Mouse (Mus musculus): ENCODE results near the gene Smarcc1.

Smarcc1 gene

DNA sequence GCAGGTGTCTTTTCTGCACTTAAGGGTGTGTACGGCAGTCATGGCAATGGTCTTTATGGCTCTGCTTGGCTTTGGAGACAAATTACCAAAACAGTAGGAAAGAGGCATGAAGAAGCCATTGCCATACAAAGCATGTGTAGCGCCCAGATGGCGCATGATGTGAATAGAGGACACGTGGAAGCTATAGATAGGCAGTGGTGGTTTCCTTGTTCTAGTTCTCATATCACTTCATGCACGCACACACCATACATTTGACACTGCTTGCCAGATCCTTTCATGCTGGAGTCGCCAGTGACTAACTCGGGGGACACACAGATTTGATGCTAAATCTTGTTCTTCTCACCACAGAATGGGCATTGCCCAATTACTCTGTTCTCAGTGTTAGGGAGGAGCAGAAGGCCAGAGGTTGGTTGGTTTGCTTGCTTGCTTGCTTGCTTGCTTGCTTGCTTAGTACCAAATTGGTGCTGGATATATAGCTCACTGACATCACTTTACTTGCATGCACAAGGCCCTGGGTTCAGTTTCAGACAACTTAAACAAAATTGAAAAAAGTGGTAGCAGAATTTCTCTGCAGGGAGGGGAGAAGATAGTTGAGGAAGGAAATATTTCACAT, 125.8 kb downstream of the Smarcc1 start, which contains the start of gene Cspg5:
Gene Cspg5 (plus strand): TSS at position 563 of the 613 bp plus-strand sequence.
- DNase-seq = no peak

DNA sequence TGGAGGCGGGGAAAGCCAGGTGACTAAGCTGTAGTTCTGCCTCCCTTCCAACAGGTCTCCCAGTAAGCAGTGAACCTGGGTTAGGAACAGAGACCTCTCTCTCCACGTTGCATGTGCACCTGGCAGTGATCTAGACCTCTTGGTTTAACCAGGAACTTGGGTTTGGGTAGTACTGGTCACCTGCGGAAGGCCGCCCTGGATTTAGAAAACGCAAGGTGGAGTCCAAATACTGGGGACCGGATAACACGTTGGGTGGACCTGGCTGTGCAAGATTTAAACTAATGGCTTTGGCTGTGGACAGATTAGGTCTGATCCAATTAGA, 127.0 kb downstream of the Smarcc1 start:
- DNase-seq = no peak

DNA sequence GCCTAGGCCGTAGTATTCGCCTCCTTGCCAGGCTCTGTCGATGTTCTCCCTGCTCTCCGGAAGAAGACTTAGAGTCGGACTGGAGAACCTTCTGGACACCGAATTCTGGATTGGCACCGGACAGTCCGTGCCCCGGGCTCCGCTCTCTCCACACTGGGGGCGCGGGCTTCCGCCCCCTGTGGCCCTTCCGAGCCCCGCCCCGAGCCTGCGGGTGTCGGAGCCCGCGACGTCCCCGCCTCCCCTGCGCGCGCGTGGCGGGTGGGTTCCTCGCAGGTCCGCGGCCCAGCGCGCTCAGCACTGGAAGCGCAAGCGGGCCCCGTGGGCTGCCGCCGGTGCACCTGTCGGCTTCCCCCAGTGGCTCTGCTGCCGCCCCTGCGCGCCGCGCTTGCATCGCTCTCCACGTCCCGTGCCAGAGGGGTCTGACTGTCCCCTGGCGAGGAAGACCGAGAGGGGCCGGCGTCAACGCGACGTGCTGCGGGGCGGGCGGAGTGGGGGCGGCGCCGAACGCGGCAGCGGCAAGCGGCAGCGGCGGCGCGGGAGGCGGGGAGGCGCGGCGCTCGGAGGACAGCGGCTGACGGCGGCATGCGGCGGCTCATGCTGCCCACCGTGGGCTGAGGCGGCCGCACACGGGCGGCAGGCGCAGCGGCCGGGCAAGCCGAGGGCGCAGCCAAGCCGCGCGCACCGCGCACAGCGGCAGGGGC, 127.5 kb downstream of the Smarcc1 start:
- peak; percentile 62 for DNase-seq

DNA sequence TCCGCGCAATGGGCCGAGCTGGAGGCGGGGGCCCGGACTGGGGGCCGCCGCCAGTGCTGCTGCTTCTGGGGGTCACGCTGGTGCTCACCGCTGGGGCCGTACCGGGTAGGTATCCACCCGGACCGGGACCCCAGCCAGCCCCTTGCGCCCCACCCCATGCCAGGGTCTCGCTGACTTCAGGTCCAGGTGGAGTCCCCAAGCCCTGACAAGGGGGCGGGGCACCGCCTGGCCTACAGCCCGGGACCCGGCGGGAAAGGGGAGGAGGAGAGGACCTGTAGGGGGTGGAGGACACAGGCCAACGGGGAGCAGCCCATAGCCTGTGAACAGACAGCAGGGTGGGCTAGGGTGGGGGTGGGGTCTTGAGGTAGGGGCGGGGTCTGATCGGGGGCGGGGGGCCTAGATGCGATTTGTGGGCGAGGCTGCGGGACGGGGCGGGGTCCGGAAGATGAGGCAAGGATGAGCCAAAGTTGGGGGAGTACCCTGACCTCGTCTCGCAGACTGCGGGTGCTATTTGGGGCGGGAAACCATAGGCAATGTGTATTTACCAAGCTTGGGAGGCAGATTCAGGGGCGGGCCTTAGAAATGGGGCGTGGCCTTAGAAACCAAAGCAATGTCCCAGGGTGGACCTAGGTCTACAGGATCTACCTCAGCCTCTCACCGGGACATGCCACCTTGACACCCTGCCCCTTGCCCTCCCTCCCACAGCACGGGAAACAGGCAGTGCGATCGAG, 128.2 kb downstream of the Smarcc1 start:
- peak; percentile 72 for DNase-seq

GRCm38 (mm10) chr9:110246321-110246640, 128.8 kb downstream of the Smarcc1 start:
- peak; percentile 21 for DNase-seq

DNA sequence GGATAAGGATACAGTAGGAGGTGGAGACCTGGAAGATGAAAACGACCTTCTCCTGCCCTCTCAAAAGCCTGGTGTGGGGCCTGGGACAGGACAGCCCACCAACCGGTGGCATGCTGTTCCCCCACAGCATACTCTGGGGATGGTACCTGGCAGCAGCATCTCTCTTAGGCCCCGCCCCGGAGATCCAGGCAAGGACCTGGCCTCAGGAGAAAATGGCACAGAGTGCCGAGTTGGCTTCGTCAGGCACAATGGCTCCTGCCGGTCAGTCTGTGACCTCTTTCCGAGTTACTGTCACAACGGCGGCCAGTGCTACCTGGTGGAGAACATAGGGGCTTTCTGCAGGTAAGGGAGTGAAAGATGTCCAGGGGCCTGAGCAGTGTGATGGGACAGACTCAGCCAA, 129.5 kb downstream of the Smarcc1 start:
- no peak for DNase-seq

GRCm38 (mm10) chr9:110248861-110249260, 131.4 kb downstream of the Smarcc1 start:
- no peak for DNase-seq

- DNase-seq = no peak
These were observed 132.5 kb downstream of the Smarcc1 start for GRCm38 (mm10) chr9:110249823-110250543.

GRCm38 (mm10) chr9:110250776-110251175, 133.3 kb downstream of the Smarcc1 start:
- DNase-seq = no peak

GRCm38 (mm10) chr9:110255407-110256019, 138.0 kb downstream of the Smarcc1 start:
- DNase-seq = no peak

DNA sequence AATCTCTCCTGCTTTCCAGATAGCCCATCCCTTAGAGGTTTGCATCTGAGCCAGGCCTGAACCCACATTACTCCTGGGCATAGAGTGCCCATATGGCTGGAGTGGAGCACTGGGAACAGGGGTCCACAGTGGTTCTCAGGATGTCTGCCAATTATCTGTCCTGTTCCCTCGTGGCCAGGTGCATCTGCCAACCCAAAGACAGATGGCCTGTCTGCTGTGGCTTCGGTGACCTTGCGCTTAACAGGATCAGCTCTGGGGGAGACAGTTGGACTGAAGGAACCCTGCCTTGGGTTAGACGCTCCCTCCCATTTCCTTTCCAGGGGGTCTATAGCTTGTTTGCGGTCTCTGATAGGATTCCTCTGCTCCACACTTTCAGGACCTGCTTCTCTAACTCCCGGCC, 141.1 kb downstream of the Smarcc1 start:
- no peak for DNase-seq

DNA sequence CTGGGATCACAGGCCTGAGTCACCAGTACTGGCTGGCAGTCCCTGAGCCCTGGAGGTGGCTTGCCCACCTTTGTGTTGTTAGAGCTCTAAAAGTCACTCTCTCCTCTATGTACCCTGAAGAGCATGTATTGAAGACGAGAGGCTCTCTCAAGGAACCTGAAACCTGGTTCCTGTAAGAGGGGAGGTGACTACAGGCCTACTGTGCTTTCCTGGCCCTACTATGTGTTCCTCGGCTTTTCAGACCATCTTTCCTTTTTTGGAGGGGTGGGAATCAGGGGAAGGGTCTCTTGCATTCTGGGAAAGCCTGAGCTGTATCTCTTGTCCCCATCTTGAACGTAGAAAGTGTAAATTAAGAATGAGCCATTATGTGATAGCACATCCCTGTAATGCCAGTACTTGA, 141.6 kb downstream of the Smarcc1 start:
- DNase-seq = no peak

DNA sequence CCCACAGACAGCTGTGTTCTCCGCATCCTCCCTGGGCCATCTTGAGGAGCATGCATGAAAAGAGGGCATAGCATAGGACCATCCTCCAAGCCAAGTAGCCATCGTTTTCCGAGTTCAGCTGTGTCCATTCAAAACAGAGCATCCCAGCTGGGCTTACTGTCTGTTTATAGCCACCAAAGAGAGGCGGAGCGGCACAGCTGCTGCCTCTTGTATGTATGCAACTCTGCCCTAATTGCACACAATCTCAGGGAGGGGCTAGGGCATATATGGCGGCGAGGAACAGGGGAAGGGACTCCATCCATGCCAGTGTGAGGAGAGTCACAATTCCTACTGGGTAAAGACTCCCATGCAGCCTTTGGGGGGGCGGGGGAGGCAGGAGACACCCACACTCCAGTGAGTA, 145.7 kb downstream of the Smarcc1 start:
- no peak for DNase-seq

DNA sequence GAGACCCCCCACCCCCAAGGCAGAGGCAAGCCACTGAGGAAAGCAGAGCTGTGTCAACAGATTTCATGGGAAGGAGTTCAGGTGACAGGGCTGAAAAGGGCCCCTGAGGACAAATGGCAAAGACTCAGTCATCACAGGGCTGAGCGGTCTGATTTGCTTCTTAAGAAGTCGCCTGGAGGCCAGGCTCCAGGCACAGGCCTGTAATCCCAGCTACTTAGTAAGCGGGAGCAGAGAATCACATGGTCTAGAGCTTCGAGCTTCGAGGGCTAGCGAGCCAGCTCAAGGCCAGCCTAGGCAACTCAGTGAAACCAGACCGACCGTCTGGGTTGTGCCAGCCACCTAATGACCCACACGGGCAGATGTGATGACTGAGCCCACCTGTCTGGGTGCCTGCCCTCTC, 147.5 kb downstream of the Smarcc1 start:
- no peak for DNase-seq

GRCm38 (mm10) chr9:110268416-110268815, 150.9 kb downstream of the Smarcc1 start:
- no peak for DNase-seq

- no peak for DNase-seq
These were observed 154.8 kb downstream of the Smarcc1 start for GRCm38 (mm10) chr9:110272330-110272729.

- DNase-seq = no peak
These were observed 156.0 kb downstream of the Smarcc1 start for GRCm38 (mm10) chr9:110273507-110273906.

- DNase-seq = no peak
These were observed 158.4 kb downstream of the Smarcc1 start for GRCm38 (mm10) chr9:110275882-110276281.

GRCm38 (mm10) chr9:110277431-110277881, 159.9 kb downstream of the Smarcc1 start:
- DNase-seq = no peak

DNA sequence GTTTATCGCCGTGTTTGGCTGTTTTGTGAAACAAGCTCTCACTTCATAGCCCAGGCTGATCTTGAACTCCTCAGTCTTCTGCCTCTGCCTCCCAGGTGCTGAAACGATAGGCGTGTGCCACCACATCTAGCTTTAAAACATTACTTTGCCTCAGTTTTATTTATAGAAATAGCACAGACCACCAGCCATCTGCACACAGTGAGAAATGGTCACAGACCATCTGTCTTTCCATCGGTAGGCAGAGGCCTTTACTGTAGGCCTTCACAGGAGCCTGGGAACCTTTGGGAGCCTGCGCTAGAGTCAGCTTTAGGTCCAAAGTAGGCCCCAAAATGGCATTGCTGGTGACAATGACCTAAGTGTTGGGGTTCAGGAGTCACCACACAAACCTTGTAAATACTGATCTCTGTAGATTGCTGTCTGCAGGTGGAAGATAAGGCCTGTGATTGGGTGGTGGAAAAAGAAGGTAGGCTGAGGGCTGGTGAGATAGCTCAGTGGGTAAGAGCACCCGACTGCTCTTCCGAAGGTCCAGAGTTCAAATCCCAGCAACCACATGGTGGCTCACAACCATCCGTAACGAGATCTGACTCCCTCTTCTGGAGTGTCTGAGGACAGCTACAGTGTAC, 166.7 kb downstream of the Smarcc1 start:
- no peak for DNase-seq

DNA sequence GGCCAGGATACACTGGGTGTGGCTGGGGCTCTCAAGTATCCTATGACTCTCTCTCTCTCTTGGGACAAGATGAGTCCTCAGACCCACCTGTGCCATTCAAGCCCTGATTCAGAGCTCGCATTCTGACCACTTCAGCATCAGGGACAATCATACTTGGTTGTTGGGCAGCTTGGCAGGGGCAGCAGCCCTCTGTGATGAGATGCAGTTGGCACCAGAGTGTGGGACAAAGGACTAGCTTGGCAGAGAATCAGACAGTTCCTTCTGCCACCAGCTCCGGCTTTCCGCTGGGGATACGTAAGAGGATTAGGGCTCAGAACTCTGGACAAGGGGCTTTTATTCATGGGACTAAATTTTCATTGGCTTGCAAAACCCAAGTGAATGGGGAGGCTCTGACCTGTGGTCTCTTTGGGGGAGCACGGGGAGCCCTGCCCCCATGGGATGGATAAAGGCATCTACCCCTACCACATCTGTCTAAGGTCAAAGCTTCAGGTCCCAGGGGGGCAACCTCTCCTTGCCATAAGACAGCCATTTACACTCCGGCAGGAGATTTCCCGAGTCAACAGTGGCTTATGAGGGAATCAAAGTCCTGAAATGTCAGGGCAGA, 169.9 kb downstream of the Smarcc1 start:
- DNase-seq = no peak

Data from kidney, postnatal 10 days (tissue).